8 mouse cellular contexts compared by ENCODE assay signal in genomic region chr16:78490245-78490644, GRCm38 (mm10).
DNase-seq lines count a peak whose midpoint lies in the region; ATAC-seq lines count a peak whose summit lies in the region.

No protein-coding gene starts in this region.

- no peak overlapping the region for H3K9ac ChIP-seq in liver, embryonic 16.5 days (ENCODE audit: low read depth, low read length)
- no peak overlapping the region for H3K9ac ChIP-seq in neural tube, embryonic 11.5 days (ENCODE audit: low read length)

- WGBS in liver, embryonic 16.5 days (ENCODE audit: insufficient replicate concordance), result 2% methylated on average over 12 of the region's 12 CpGs
- 26% methylated on average over 12 of the region's 12 CpGs for WGBS in neural tube, embryonic 11.5 days

- H3K36me3 ChIP-seq in liver, embryonic 16.5 days (ENCODE audit: control insufficient read depth, insufficient read depth), result no peaks in the 10 kb centered on the region
- no peaks in the 10 kb centered on the region for H3K36me3 ChIP-seq in neural tube, embryonic 11.5 days (ENCODE audit: control insufficient read depth, insufficient read depth, low read length)

- peak; percentile 13 to 25 for DNase-seq in urinary bladder, adult 18-20 months (ENCODE audit: low spot score in 2 of 2)
- DNase-seq in urinary bladder, postnatal 10 days (ENCODE audit: low spot score), result no peak
- peak; percentile 26 for DNase-seq in gastrocnemius, postnatal 25 days
- peak; percentile 17 for DNase-seq in neural tube, embryonic 11.5 days (ENCODE audit: low spot score)
- peak; percentile 7 for DNase-seq in yolk sac, embryonic 10.5 days (ENCODE audit: low spot score)
- DNase-seq in layer of hippocampus, adult 18-20 months (ENCODE audit: low spot score in 2 of 2), result no peak

- peak overlapping the region; percentile 45 for H3K4me2 ChIP-seq in liver, embryonic 16.5 days (ENCODE audit: low read depth, low read length)
- no peak overlapping the region for H3K4me2 ChIP-seq in neural tube, embryonic 11.5 days (ENCODE audit: low read depth)

- H3K9me3 ChIP-seq in liver, embryonic 16.5 days (replicated peaks; ENCODE audit: control insufficient read depth, low read length), result no peaks in the 10 kb centered on the region
- H3K9me3 ChIP-seq in neural tube, embryonic 11.5 days (ENCODE audit: control insufficient read depth, low read length), result no peaks in the 10 kb centered on the region

- H3K4me3 ChIP-seq in liver, embryonic 16.5 days (ENCODE audit: low read depth, low read length), result peak overlapping the region; percentile 25
- no peak overlapping the region for H3K4me3 ChIP-seq in neural tube, embryonic 11.5 days (ENCODE audit: low read depth, low read length)

- no peaks in the 10 kb centered on the region; the same call in 1 of the 2 replicates for H3K4me1 ChIP-seq in liver, embryonic 16.5 days (ENCODE audit: control insufficient read depth, low read depth, low read length)
- H3K4me1 ChIP-seq in neural tube, embryonic 11.5 days (ENCODE audit: control insufficient read depth, insufficient read depth, low read length), result no peaks in the 10 kb centered on the region

- no peaks in the 10 kb centered on the region for H3K27me3 ChIP-seq in liver, embryonic 16.5 days (ENCODE audit: control insufficient read depth, insufficient read depth, low read depth, low read length)
- H3K27me3 ChIP-seq in neural tube, embryonic 11.5 days (ENCODE audit: control insufficient read depth, insufficient read depth, low read length), result no peaks in the 10 kb centered on the region

- H3K27ac ChIP-seq in liver, embryonic 16.5 days (ENCODE audit: low read length), result no peak overlapping the region
- no peak overlapping the region for H3K27ac ChIP-seq in neural tube, embryonic 11.5 days (ENCODE audit: low read depth, low read length)

- peak; percentile 98 for ATAC-seq in inflammation-experienced regulatory T-cells, adult 6 months
- ATAC-seq in liver, embryonic 16.5 days (ENCODE audit: low read depth), result 0 out of 2 replicates have a peak, but pooled peaks have one; percentile 27
- no peak for ATAC-seq in neural tube, embryonic 11.5 days (ENCODE audit: insufficient read depth, low FRiP score, low TSS enrichment)

Comparison
In these comparisons a context has a peak if more than half of its experiments do, and no peak if none do; other contexts are left out.
1. DNase-seq: peak in urinary bladder, adult 18-20 months (2 of 2), gastrocnemius, postnatal 25 days (single experiment), neural tube, embryonic 11.5 days (single experiment) and yolk sac, embryonic 10.5 days (single experiment); none in urinary bladder, postnatal 10 days (single experiment) and layer of hippocampus, adult 18-20 months (0 of 2).